In the genomic region with DNA sequence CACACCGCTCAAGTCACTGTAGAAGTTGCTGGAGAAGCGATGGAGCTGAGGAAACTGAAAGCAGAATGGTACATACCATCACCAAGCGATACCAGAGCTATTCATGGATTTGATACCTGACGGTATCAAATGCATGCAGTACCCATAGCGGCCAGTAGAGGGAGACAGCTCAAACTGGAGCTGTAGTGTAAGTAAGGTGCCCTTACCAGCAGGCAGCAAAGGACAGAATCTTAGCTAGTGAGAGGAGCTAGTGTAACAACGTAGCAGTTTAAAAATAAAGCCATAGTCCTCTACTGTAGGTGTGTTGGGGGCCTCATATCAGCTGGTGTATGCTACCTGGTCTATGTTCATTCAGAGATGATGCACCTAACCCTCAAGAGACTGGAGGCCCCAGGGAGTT, we compare ENCODE assay signal across 8 mouse cellular contexts. TPM values are rescaled to one million over a fixed set of nuclear protein-coding genes. Genes with fewer than 3 reads are reported as not detected.
DNase-seq lines count a peak whose midpoint lies in the region; ATAC-seq and TF ChIP-seq lines count a peak whose summit lies in the region.
"Had no signal": no experiment of that assay in that cellular context is flagged by ENCODE, and none has a peak within 500 bp of the region (broad histone marks: within the 10 kb centered on the region; RNA-seq: fewer than 3 reads in every experiment).

No protein-coding gene starts in this region.

- no peak for TF ChIP-seq POLR2A in MEL (IDR thresholded peaks at IDR 0.05; ENCODE audit: control insufficient read depth in 1 of 2, insufficient read depth in 1 of 2, low read depth in 1 of 2, low read length in 2 of 2, poor library complexity in 1 of 2)
- no peak for TF ChIP-seq POLR2A in bone marrow macrophage, adult 2 months (IDR thresholded peaks at IDR 0.05; ENCODE audit: borderline replicate concordance, low read depth, low read length)

- no peaks in the 10 kb centered on the region for H3K9me3 ChIP-seq in MEL (replicated peaks; ENCODE audit: insufficient read depth, low read length)
- no peaks in the 10 kb centered on the region for H3K9me3 ChIP-seq in forebrain, embryonic 11.5 days (ENCODE audit: control insufficient read depth, low read length)
- H3K9me3 ChIP-seq in hindbrain, embryonic 11.5 days (ENCODE audit: control insufficient read depth, low read length) = no peaks in the 10 kb centered on the region
- H3K9me3 ChIP-seq: limb, embryonic 12.5 days had no signal

- H3K4me2 ChIP-seq in forebrain, embryonic 11.5 days (ENCODE audit: low read depth, low read length, severe bottlenecking) = no peak overlapping the region
- H3K4me2 ChIP-seq in hindbrain, embryonic 11.5 days (replicated peaks; ENCODE audit: low read depth, low read length) = no peak overlapping the region
- H3K4me2 ChIP-seq: limb, embryonic 12.5 days had no signal

- TF ChIP-seq CTCF in MEL (IDR thresholded peaks at IDR 0.05 in 2 of 3, conservative IDR thresholded peaks at IDR 0.05 in 1 of 3; ENCODE audit: control insufficient read depth in 1 of 3, insufficient read depth in 1 of 3, low read depth in 2 of 3, low read length in 3 of 3, poor library complexity in 1 of 3, severe bottlenecking in 1 of 3) = peak; percentile 65 to 88 (median 68)
- peak; percentile 38; the same call in 1 of the 2 replicates for TF ChIP-seq CTCF in bone marrow macrophage, adult 2 months (IDR thresholded peaks at IDR 0.05; ENCODE audit: low read depth, low read length)

- peak; percentile 67 for ATAC-seq in forebrain, embryonic 11.5 days (replicated peaks; ENCODE audit: low FRiP score)
- no peak for ATAC-seq in hindbrain, embryonic 11.5 days (ENCODE audit: low FRiP score)

- WGBS in forebrain, embryonic 11.5 days = 17% methylated on average over 6 of the region's 6 CpGs
- WGBS in hindbrain, embryonic 11.5 days = 19% methylated on average over 6 of the region's 6 CpGs

- peak; percentile 18 for TF ChIP-seq RAD21 in MEL (IDR thresholded peaks at IDR 0.05; ENCODE audit: low read depth, low read length)

- H3K9ac ChIP-seq in MEL (ENCODE audit: control insufficient read depth, low read depth, low read length, poor library complexity, severe bottlenecking) = no peak overlapping the region
- no peak overlapping the region for H3K9ac ChIP-seq in forebrain, embryonic 11.5 days (ENCODE audit: low read length)
- H3K9ac ChIP-seq in hindbrain, embryonic 11.5 days (ENCODE audit: low read depth, low read length) = no peak overlapping the region
- H3K9ac ChIP-seq: limb, embryonic 12.5 days had no signal

- H3K79me2 ChIP-seq in MEL (ENCODE audit: control insufficient read depth, insufficient read depth, low read length, poor library complexity) = no peaks in the 10 kb centered on the region

- H3K4me1 ChIP-seq in MEL (ENCODE audit: control insufficient read depth in 1 of 2, insufficient read depth in 2 of 2, low read length in 2 of 2) = no peaks in the 10 kb centered on the region
- H3K4me1 ChIP-seq in bone marrow macrophage, adult 2 months (ENCODE audit: control insufficient read depth, insufficient read depth, low read length) = no peaks in the 10 kb centered on the region
- no peaks in the 10 kb centered on the region for H3K4me1 ChIP-seq in forebrain, embryonic 11.5 days (replicated peaks; ENCODE audit: control insufficient read depth, insufficient read depth, low read length)
- H3K4me1 ChIP-seq in hindbrain, embryonic 11.5 days (replicated peaks; ENCODE audit: control insufficient read depth, insufficient read depth, low read length) = no peaks in the 10 kb centered on the region
- H3K4me1 ChIP-seq: limb, embryonic 12.5 days had no signal

- no peaks in the 10 kb centered on the region for H3K27me3 ChIP-seq in MEL (ENCODE audit: control insufficient read depth in 1 of 2, insufficient read depth in 2 of 2, low read length in 2 of 2)
- no peaks in the 10 kb centered on the region for H3K27me3 ChIP-seq in forebrain, embryonic 11.5 days (ENCODE audit: control insufficient read depth, insufficient read depth, low read length)
- no peaks in the 10 kb centered on the region for H3K27me3 ChIP-seq in hindbrain, embryonic 11.5 days (ENCODE audit: control insufficient read depth, insufficient read depth, low read length)
- H3K27me3 ChIP-seq: limb, embryonic 12.5 days had no signal

- H3K4me3 ChIP-seq in MEL (ENCODE audit: control insufficient read depth in 1 of 2, insufficient read depth in 1 of 2, low read depth in 2 of 2, low read length in 2 of 2) = no peak overlapping the region
- H3K4me3 ChIP-seq in bone marrow macrophage, adult 2 months (ENCODE audit: insufficient read depth, low read length) = no peak overlapping the region
- H3K4me3 ChIP-seq in forebrain, embryonic 11.5 days (ENCODE audit: low read depth, low read length) = no peak overlapping the region
- no peak overlapping the region for H3K4me3 ChIP-seq in hindbrain, embryonic 11.5 days (ENCODE audit: low read depth, low read length)
- H3K4me3 ChIP-seq: limb, embryonic 12.5 days had no signal

- H3K27ac ChIP-seq in MEL (ENCODE audit: control insufficient read depth, low read depth, low read length) = no peak overlapping the region
- H3K27ac ChIP-seq in bone marrow macrophage, adult 2 months (ENCODE audit: insufficient read depth, low read depth, low read length) = no peak overlapping the region
- H3K27ac ChIP-seq in forebrain, embryonic 11.5 days (ENCODE audit: low read depth, low read length) = no peak overlapping the region
- no peak overlapping the region for H3K27ac ChIP-seq in hindbrain, embryonic 11.5 days (ENCODE audit: low read depth, low read length)
- H3K27ac ChIP-seq: limb, embryonic 12.5 days had no signal

- peak; percentile 53 for DNase-seq in MEL (ENCODE audit: low read depth, low spot score)
- DNase-seq in forebrain, embryonic 11.5 days (ENCODE audit: low spot score) = peak; percentile 86
- peak; percentile 87 for DNase-seq in hindbrain, embryonic 11.5 days (ENCODE audit: low spot score)
- DNase-seq in layer of hippocampus, adult 9-10 months (ENCODE audit: low spot score) = peak; percentile 42
- peak; percentile 62 for DNase-seq in lung, postnatal 25 days (ENCODE audit: low spot score)
- peak; percentile 72 to 80 for DNase-seq in right cerebral cortex, adult 2 months (ENCODE audit: low spot score in 2 of 2)

- no peaks in the 10 kb centered on the region for H3K36me3 ChIP-seq in MEL (ENCODE audit: control insufficient read depth in 1 of 2, insufficient read depth in 2 of 2, low read length in 2 of 2)
- H3K36me3 ChIP-seq in forebrain, embryonic 11.5 days (ENCODE audit: control insufficient read depth, insufficient read depth, low read length) = no peaks in the 10 kb centered on the region
- H3K36me3 ChIP-seq in hindbrain, embryonic 11.5 days (ENCODE audit: control insufficient read depth, insufficient read depth, low read length) = no peaks in the 10 kb centered on the region

- no peak for TF ChIP-seq EP300 in MEL (IDR thresholded peaks at IDR 0.05; ENCODE audit: low read depth in 1 of 2, low read length in 2 of 2)

TF ChIP-seq in MEL, 35 proteins besides CTCF, POLR2A, EP300 and RAD21:
- TF ChIP-seq SMC3 (IDR thresholded peaks at IDR 0.05; ENCODE audit: low read depth, low read length) (peak; percentile 46), E2F4 (IDR thresholded peaks at IDR 0.05; ENCODE audit: borderline replicate concordance, low read depth, low read length) (no peak)

RNA-seq across cellular contexts. Expression of gene Cyp4v3, which starts 12.0 kb away (rescaled TPM):
- not detected in 2 replicates for total RNA-seq in MEL (2012; rRNA removed)
- polyA plus RNA-seq in MEL (2012; ENCODE audit: insufficient read depth in 1 of 2, insufficient read length in 2 of 2, low read depth in 1 of 2, low replicate concordance in 2 of 2, missing spikeins in 1 of 2) = not detected
- polyA plus RNA-seq in bone marrow macrophage, adult 2 months (2012; ENCODE audit: insufficient read depth, insufficient read length, missing spikeins) = 59.1 and 61.2 TPM in 2 replicates
- 0.69 and 1.6 TPM in 2 replicates for polyA plus RNA-seq in forebrain, embryonic 11.5 days (2014; fragmentation: Nextera tagmentation; extraction: Ambion mirVana)
- 0.71 and 1.1 TPM in 2 replicates for polyA plus RNA-seq in hindbrain, embryonic 11.5 days (2014; fragmentation: Nextera tagmentation; extraction: Ambion mirVana)

RNA-seq across cellular contexts. Expression of gene Gm45753, which starts 36.8 kb away (rescaled TPM):
- total RNA-seq in MEL (2012; rRNA removed) = not detected in 2 replicates
- polyA plus RNA-seq in MEL (2012; ENCODE audit: insufficient read depth in 1 of 2, insufficient read length in 2 of 2, low read depth in 1 of 2, low replicate concordance in 2 of 2, missing spikeins in 1 of 2) = not detected
- polyA plus RNA-seq in bone marrow macrophage, adult 2 months (2012; ENCODE audit: insufficient read depth, insufficient read length, missing spikeins) = not detected in 2 replicates
- not detected in 2 replicates for polyA plus RNA-seq in forebrain, embryonic 11.5 days (2014; fragmentation: Nextera tagmentation; extraction: Ambion mirVana)
- polyA plus RNA-seq in hindbrain, embryonic 11.5 days (2014; fragmentation: Nextera tagmentation; extraction: Ambion mirVana) = not detected in 2 replicates
- polyA plus RNA-seq: limb, embryonic 12.5 days had no signal

RNA-seq across cellular contexts. Expression of gene Fam149a, which starts 37.1 kb away (rescaled TPM):
- not detected in 2 replicates for total RNA-seq in MEL (2012; rRNA removed)
- polyA plus RNA-seq in MEL (2012; ENCODE audit: insufficient read depth in 1 of 2, insufficient read length in 2 of 2, low read depth in 1 of 2, low replicate concordance in 2 of 2, missing spikeins in 1 of 2) = not detected
- 0.29 and 0.50 TPM in 2 replicates for polyA plus RNA-seq in bone marrow macrophage, adult 2 months (2012; ENCODE audit: insufficient read depth, insufficient read length, missing spikeins)
- polyA plus RNA-seq in forebrain, embryonic 11.5 days (2014; fragmentation: Nextera tagmentation; extraction: Ambion mirVana) = 9.5 and 10.0 TPM in 2 replicates
- 9.6 and 10.5 TPM in 2 replicates for polyA plus RNA-seq in hindbrain, embryonic 11.5 days (2014; fragmentation: Nextera tagmentation; extraction: Ambion mirVana)

RNA-seq across cellular contexts. Expression of gene Klkb1, which starts 50.4 kb away (rescaled TPM):
- not detected in 2 replicates for total RNA-seq in MEL (2012; rRNA removed)
- polyA plus RNA-seq in MEL (2012; ENCODE audit: insufficient read depth in 1 of 2, insufficient read length in 2 of 2, low read depth in 1 of 2, low replicate concordance in 2 of 2, missing spikeins in 1 of 2) = not detected
- polyA plus RNA-seq in bone marrow macrophage, adult 2 months (2012; ENCODE audit: insufficient read depth, insufficient read length, missing spikeins) = 0.15 and 0.24 TPM in 2 replicates
- not detected in 2 replicates for polyA plus RNA-seq in forebrain, embryonic 11.5 days (2014; fragmentation: Nextera tagmentation; extraction: Ambion mirVana)
- not detected in 2 replicates for polyA plus RNA-seq in hindbrain, embryonic 11.5 days (2014; fragmentation: Nextera tagmentation; extraction: Ambion mirVana)
- polyA plus RNA-seq: limb, embryonic 12.5 days had no signal

Comparison
In these comparisons a context has a peak if more than half of its experiments do, and no peak if none do; other contexts are left out.
1. RNA of gene Cyp4v3, which starts 12.0 kb away (polyA plus RNA-seq): 59.1 to 61.2 TPM in bone marrow macrophage, adult 2 months; 0.69 to 1.6 TPM in forebrain, embryonic 11.5 days, 0.71 to 1.1 TPM in hindbrain, embryonic 11.5 days and not detected in MEL; every median in the first group is over 10 times any median in the second.
2. Peak in every context shown above with its lines, with median percentiles within 50 percentile points of each other: DNase-seq.